Mouse (Mus musculus) lung, postnatal 0 days (tissue): ENCODE results near the gene Clec16a.

ENCODE experiments used
- CTCF ChIP-seq: IDR thresholded peaks from 2 replicates; pipeline ENCODE4 v1.5.1; 2016; ENCODE audit warnings: antibody characterized with exemption, mild to moderate bottlenecking
- EP300 ChIP-seq: IDR thresholded peaks from 2 replicates; pipeline ENCODE4 v1.6.1; 2016; ENCODE audit warnings: antibody characterized with exemption, mild to moderate bottlenecking, control low read depth

- no peak for TF ChIP-seq CTCF
- TF ChIP-seq EP300 = peak; percentile 45; the same call in 1 of the 2 replicates
These were observed 240.5 kb downstream of the Clec16a start, which contains the start of gene Socs1 for GRCm38 (mm10) chr16:10785371-10786231.
